ENCODE assay signal across 9 mouse cellular contexts in the genomic region with DNA sequence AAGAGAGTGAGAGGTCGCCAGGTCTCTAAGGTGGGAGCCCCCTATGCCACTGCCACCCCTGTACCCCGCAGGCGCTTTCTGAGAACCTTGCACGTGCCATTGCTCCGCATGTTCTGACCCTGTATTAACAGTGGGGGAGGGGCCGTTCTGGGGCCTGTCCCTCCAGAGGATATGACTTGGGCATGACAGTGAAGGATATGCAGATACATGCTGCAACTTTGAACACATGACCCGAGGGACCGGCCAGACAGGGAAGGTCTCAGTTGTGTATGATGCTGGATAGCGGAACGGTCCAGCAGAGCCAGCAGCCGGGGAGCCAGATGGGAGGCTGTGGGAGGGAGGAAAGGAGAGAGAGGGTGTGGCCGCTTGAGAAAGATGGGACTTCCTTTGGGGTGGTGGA. TPM values are rescaled to one million over a fixed set of nuclear protein-coding genes. Genes with fewer than 3 reads are reported as not detected.
DNase-seq lines count a peak whose midpoint lies in the region; ATAC-seq and TF ChIP-seq lines count a peak whose summit lies in the region.
"Had no signal": no experiment of that assay in that cellular context is flagged by ENCODE, and none has a peak within 500 bp of the region (broad histone marks: within the 10 kb centered on the region; RNA-seq: fewer than 3 reads in every experiment).

No protein-coding gene starts in this region.

- intact Hi-C loops in left cerebral cortex, postnatal 10 days (cut with DNase I), result no loop called here

- H3K4me1 ChIP-seq in spleen, adult 2 months (ENCODE audit: control insufficient read depth, insufficient read depth, insufficient read length), result peaks cover 48% of the 10 kb centered on the region; the same call in 1 of the 2 replicates

- DNase-seq in frontal cortex, postnatal 10 days (ENCODE audit: low spot score in 2 of 2), result no peak
- peak; percentile 91 for DNase-seq in A20 (ENCODE audit: low read depth, low spot score)
- DNase-seq in induced T-regulatory cell, adult 2 months (ENCODE audit: low read depth), result peak; percentile 88
- peak; percentile 65 to 69 for DNase-seq in spleen, adult 2 months (ENCODE audit: low read depth in 1 of 2, low spot score in 2 of 2)
- no peak for DNase-seq in right cerebral cortex, postnatal 36 days (ENCODE audit: low spot score in 2 of 2)
- DNase-seq in left cerebral cortex, postnatal 10 days (ENCODE audit: extremely low spot score in 1 of 2, low spot score in 2 of 2), result no peak
- DNase-seq in urinary bladder, postnatal 25 days (ENCODE audit: low spot score), result no peak
- DNase-seq: layer of hippocampus, postnatal 36 days had no signal

- H3K4me3 ChIP-seq in spleen, adult 2 months (ENCODE audit: extremely low read depth, insufficient read depth, insufficient read length), result peak overlapping the region; percentile 52

- ATAC-seq in frontal cortex, adult (ENCODE audit: low TSS enrichment), result peak; percentile 36; the same call in 1 of the 2 replicates

- H3K27me3 ChIP-seq in spleen, adult 2 months (ENCODE audit: control insufficient read depth, insufficient read depth, low read length), result no peaks in the 10 kb centered on the region

- H3K27ac ChIP-seq in spleen, adult 2 months (ENCODE audit: insufficient read depth, low read length), result peak overlapping the region; percentile 99

- H3K36me3 ChIP-seq in spleen, adult 2 months (ENCODE audit: control insufficient read depth, insufficient read depth, low read length), result peaks cover 39% of the 10 kb centered on the region

- WGBS in spleen, adult 2 months, result 14% methylated on average over 12 of the region's 12 CpGs

- TF ChIP-seq CTCF in spleen, adult 2 months (IDR thresholded peaks at IDR 0.05; ENCODE audit: extremely low read depth, insufficient read depth, insufficient read length, insufficient replicate concordance), result no peak

- TF ChIP-seq POLR2A in spleen, adult 2 months (IDR thresholded peaks at IDR 0.05; ENCODE audit: low read depth, low read length), result no peak

RNA-seq across cellular contexts. Expression of a gene that starts 27.1 kb away (rescaled TPM):
- polyA plus RNA-seq in spleen, adult 2 months (2012; rRNA removed), result 174 and 200 TPM in 2 replicates
- total RNA-seq in left cerebral cortex, postnatal 10 days (2021), result 1 to 10 TPM; 2.1 to 2.6 TPM

RNA-seq across cellular contexts. Expression of a gene that starts 30.6 kb away (rescaled TPM):
- 22.1 and 25.3 TPM in 2 replicates for polyA plus RNA-seq in spleen, adult 2 months (2012; rRNA removed)
- 10 to 100 TPM; 13.1 to 15.6 TPM for total RNA-seq in left cerebral cortex, postnatal 10 days (2021)

RNA-seq across cellular contexts. Expression of a gene that starts 50.5 kb away (rescaled TPM):
- 18.8 and 24.5 TPM in 2 replicates for polyA plus RNA-seq in spleen, adult 2 months (2012; rRNA removed)
- 10 to 100 TPM; 22.8 to 24.1 TPM for total RNA-seq in left cerebral cortex, postnatal 10 days (2021)

Comparison
In these comparisons a context has a peak if more than half of its experiments do, and no peak if none do; other contexts are left out.
1. DNase-seq: peak in A20 (single experiment), induced T-regulatory cell, adult 2 months (single experiment) and spleen, adult 2 months (2 of 2); none in frontal cortex, postnatal 10 days (0 of 2), right cerebral cortex, postnatal 36 days (0 of 2), left cerebral cortex, postnatal 10 days (0 of 2) and urinary bladder, postnatal 25 days (single experiment).